Mouse (Mus musculus): ENCODE results near the gene Gm10722.
"Not testable (repeated sequence)": the region's sequence is repeated elsewhere in the genome, so short reads cannot be mapped to it uniquely, and the experiment has no call there.

Gm10722 gene

DNA sequence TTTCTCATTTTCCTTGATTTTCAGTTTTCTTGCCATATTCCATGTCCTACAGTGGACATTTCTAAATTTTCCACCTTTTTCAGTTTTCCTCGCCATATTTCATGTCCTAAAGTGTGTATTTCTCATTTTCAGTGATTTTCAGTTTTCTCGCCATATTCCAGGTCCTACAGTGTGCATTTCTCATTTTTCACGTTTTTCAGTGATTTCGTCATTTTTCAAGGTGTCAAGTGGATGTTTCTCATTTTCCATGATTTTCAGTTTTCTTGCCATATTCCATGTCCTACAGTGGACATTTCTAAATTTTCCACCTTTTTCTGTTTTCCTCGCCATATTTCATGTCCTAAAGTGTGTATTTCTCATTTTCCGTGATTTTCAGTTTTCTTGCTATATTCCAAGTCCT is 24.9 kb downstream of the Gm10722 start:
- DNase-seq (ENCODE audit: low spot score): not testable (repeated sequence)

DNA sequence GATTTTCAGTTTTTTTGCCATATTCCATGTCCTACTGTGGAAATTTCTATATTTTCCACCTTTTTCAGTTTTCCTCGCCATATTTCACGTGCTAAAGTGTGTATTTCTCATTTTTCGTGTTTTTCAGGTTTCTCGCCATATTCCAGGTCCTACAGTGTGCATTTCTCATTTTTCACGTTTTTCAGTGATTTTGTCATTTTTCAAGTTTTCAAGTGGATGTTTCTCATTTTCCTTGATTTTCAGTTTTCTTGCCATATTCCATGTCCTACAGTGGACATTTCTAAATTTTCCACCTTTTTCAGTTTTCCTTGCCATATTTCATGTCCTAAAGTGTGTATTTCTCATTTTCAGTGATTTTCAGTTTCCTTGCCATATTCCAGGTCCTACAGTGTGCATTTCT is 25.4 kb downstream of the Gm10722 start:
- DNase-seq (ENCODE audit: low spot score): not testable (repeated sequence)

DNA sequence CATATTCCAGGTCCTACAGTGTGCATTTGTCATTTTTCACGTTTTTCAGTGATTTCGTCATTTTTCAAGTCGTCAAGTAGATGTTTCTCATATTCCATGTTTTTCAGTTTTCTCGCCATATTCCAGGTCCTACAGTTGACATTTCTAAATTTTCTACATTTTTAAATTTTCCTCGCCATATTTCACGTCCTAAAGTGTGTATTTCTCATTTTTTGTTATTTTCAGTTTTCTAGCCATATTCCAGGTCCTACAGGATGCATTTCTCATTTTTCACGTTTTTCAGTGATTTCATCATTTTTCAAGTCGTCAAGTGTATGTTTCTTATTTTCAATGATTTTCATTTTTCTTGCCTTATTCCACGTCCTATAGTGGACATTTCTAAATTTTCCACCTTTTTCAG is 26.0 kb downstream of the Gm10722 start:
- DNase-seq (ENCODE audit: low spot score): not testable (repeated sequence)

DNA sequence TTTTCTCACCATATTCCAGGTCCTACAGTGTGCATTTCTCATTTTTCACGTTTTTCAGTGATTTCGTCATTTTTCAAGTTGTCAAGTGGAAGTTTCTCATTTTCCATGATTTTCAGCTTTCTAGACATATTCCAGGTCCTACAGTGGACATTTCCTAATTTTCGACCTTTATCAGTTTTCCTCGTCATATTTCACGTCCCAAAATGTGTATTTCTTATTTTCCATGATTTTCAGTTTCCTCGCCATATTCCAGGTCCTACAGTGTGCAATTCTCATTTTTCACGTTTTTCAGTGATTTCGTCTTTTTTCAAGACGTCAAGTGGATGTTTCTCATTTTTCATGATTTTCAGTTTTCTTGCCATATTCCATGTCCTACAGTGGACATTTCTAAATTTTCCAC is 26.5 kb downstream of the Gm10722 start:
- DNase-seq (ENCODE audit: low spot score): peak; percentile 60

DNA sequence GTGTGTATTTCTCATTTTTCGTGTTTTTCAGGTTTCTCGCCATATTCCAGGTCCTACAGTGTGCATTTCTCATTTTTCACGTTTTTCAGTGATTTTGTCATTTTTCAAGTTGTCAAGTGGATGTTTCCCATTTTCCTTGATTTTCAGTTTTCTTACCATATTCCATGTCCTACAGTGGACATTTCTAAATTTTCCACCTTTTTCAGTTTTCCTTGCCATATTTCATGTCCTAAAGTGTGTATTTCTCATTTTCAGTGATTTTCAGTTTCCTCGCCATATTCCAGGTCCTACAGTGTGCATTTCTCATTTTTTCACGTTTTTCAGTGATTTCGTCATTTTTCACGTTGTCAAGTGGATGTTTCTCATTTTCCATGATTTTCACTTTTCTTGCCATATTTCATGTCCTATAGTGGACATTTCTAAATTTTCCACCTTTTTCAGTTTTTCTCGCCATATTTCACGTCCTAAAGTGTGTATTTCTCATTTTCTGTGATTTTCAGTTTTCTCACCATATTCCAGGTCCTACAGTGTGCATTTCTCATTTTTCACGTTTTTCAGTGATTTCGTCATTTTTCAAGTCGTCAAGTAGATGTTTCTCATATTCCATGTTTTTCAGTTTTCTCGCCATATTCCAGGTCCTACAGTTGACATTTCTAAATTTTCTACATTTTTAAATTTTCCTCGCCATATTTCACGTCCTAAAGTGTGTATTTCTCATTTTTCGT is 28.7 kb downstream of the Gm10722 start:
- DNase-seq (ENCODE audit: low spot score): not testable (repeated sequence)

DNA sequence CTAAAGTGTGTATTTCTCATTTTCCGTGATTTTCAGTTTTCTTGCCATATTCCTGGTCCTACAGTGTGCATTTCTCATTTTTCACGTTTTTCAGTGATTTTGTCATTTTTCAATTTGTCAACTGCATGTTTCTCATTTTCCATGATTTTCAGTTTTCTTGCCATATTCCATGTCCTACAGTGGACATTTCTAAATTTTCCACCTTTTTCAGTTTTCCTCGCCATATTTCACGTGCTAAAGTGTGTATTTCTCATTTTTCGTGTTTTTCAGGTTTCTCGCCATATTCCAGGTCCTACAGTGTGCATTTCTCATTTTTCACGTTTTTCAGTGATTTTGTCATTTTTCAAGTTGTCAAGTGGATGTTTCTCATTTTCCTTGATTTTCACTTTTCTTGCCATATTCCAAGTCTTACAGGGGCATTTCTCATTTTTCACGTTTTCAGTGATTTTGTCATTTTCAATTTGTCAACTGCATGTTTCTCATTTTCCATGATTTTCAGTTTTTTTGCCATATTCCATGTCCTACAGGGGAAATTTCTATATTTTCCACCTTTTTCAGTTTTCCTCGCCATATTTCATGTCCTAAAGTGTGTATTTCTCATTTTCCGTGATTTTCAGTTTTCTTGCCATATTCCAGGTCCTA is 30.1 kb downstream of the Gm10722 start:
- peak; percentile 94 for DNase-seq (ENCODE audit: low spot score)

DNA sequence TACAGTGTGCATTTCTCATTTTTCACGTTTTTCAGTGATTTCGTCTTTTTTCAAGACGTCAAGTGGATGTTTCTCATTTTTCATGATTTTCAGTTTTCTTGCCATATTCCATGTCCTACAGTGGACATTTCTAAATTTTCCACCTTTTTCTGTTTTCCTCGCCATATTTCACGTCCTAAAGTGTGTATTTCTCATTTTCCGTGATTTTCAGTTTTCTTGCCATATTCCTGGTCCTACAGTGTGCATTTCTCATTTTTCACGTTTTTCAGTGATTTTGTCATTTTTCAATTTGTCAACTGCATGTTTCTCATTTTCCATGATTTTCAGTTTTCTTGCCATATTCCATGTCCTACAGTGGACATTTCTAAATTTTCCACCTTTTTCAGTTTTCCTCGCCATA is 33.6 kb downstream of the Gm10722 start, which contains the start of gene Gm17535:
Gene Gm17535 (plus strand): TSS at position 301 of the 400 bp plus-strand sequence.
- not testable (repeated sequence) for DNase-seq (ENCODE audit: low spot score)

DNA sequence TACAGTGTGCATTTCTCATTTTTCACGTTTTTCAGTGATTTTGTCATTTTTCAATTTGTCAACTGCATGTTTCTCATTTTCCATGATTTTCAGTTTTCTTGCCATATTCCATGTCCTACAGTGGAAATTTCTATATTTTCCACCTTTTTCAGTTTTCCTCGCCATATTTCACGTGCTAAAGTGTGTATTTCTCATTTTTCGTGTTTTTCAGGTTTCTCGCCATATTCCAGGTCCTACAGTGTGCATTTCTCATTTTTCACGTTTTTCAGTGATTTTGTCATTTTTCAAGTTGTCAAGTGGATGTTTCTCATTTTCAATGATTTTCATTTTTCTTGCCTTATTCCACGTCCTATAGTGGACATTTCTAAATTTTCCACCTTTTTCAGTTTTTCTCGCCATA is 35.9 kb downstream of the Gm10722 start, which contains the start of gene Gm10715:
Gene Gm10715 (plus strand): TSS at position 301 of the 400 bp plus-strand sequence.
- not testable (repeated sequence) for DNase-seq (ENCODE audit: low spot score)

DNA sequence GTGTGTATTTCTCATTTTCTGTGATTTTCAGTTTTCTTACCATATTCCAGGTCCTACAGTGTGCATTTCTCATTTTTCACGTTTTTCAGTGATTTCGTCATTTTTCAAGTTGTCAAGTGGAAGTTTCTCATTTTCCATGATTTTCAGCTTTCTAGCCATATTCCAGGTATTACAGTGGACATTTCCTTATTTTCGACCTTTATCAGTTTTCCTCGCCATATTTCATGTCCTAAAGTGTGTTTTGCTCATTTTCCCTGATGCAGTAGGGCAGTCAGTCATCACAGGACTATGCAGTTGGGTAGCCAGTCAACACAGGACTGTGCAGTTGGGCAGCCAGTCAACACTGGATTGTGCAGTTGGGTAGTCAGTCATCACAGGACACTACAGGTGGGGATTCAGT is 37.4 kb downstream of the Gm10722 start:
- peak; percentile 11 for DNase-seq (ENCODE audit: low spot score)
